Mouse (Mus musculus) ES-E14 (cell line): ENCODE results near the gene Hip1r. TPM values are rescaled to one million over a fixed set of nuclear protein-coding genes. Genes with fewer than 3 reads are reported as not detected.

ENCODE experiments used
- DNase-seq: peaks from one replicate; pipeline ENCODE4 v3.0.0-alpha.2; 2013; ENCODE audit warnings: low read depth, low spot score
- H3K27ac ChIP-seq: 2 replicates; pipeline ENCODE4 v1.5.1; 2012; ENCODE audit warnings: low read depth, mild to moderate bottlenecking, low read length, moderate library complexity, mixed read lengths; ENCODE audit not compliant: poor library complexity, insufficient read depth, severe bottlenecking
- H3K36me3 ChIP-seq: 2 replicates; pipeline ENCODE4 v1.6.1; 2012; ENCODE audit warnings: mild to moderate bottlenecking, low read length, moderate library complexity, mixed read lengths; ENCODE audit not compliant: control insufficient read depth, poor library complexity, insufficient read depth, severe bottlenecking
- H3K4me1 ChIP-seq, 2 experiments: fragments of 150-350 bp in 1 of 2; sonication (generic) in 1 of 2; 2 replicates each; pipeline ENCODE4 v1.6.1; 2012; ENCODE audit warnings: low read length in 2 of 2, mild to moderate bottlenecking in 1 of 2, mixed read lengths in 1 of 2; ENCODE audit not compliant: control insufficient read depth in 2 of 2, insufficient read depth in 2 of 2, poor library complexity in 1 of 2
- H3K4me3 ChIP-seq, 2 experiments: fragments of 150-350 bp in 1 of 2; sonication (generic) in 1 of 2; 2 replicates each; pipeline ENCODE4 v1.5.1; 2012; ENCODE audit warnings: low read length in 2 of 2, low read depth in 1 of 2, mild to moderate bottlenecking in 1 of 2, mixed read lengths in 1 of 2; ENCODE audit not compliant: insufficient read depth in 1 of 2, poor library complexity in 1 of 2, severe bottlenecking in 1 of 2
- H3K9ac ChIP-seq: 2 replicates; pipeline ENCODE4 v1.6.1; 2012; ENCODE audit warnings: low read depth, mild to moderate bottlenecking, low read length, mixed read lengths; ENCODE audit not compliant: poor library complexity, insufficient read depth, severe bottlenecking
- H3K9me3 ChIP-seq: fragments of 150-350 bp; sonication (generic); 2 replicates; pipeline ENCODE4 v1.6.1; 2012; ENCODE audit warnings: low read depth, mild to moderate bottlenecking, low read length; ENCODE audit not compliant: control insufficient read depth, insufficient read depth
- CHD2 ChIP-seq: IDR thresholded peaks from 2 replicates; pipeline ENCODE4 v1.6.1; 2014; ENCODE audit warnings: mild to moderate bottlenecking, low read depth, low read length, inconsistent platforms
- HCFC1 ChIP-seq: IDR thresholded peaks from 2 replicates; pipeline ENCODE4 v1.6.1; 2012; ENCODE audit warnings: low read length, inconsistent platforms, borderline replicate concordance; ENCODE audit not compliant: insufficient read depth
- MAFK ChIP-seq: IDR thresholded peaks from 2 replicates; pipeline ENCODE4 v1.6.1; 2014; ENCODE audit warnings: mild to moderate bottlenecking, low read depth, low read length, inconsistent platforms; ENCODE audit not compliant: insufficient read depth
- ZC3H11A ChIP-seq: IDR thresholded peaks from 2 replicates; pipeline ENCODE4 v1.6.1; 2012; ENCODE audit warnings: low read depth, mild to moderate bottlenecking, inconsistent platforms, low read length, borderline replicate concordance
- ZNF384 ChIP-seq: IDR thresholded peaks from 2 replicates; pipeline ENCODE4 v1.6.1; 2012; ENCODE audit warnings: low read depth, low read length, inconsistent platforms
- in situ Hi-C, 2 experiments: fragments of 600-800 bp; cut with MboI; formaldehyde crosslinking; loops; one replicate each; pipeline ENCODE4 v1.15.1; 2025; ENCODE audit warnings: low sequenced_read_pairs in 2 of 2, inconsistent platforms in 1 of 2; ENCODE audit not compliant: unreplicated experiment in 2 of 2
- total RNA-seq: library from RNA; depleted of rRNA; stranded (reverse); fragments of 300-350 nt; gene quantifications from 2 replicates; pipeline ENCODE4 v1.2.3, GENCODE M21; 2012

Gene Hip1r
- total RNA-seq, 1 experiment, result 9.7 TPM

DNA sequence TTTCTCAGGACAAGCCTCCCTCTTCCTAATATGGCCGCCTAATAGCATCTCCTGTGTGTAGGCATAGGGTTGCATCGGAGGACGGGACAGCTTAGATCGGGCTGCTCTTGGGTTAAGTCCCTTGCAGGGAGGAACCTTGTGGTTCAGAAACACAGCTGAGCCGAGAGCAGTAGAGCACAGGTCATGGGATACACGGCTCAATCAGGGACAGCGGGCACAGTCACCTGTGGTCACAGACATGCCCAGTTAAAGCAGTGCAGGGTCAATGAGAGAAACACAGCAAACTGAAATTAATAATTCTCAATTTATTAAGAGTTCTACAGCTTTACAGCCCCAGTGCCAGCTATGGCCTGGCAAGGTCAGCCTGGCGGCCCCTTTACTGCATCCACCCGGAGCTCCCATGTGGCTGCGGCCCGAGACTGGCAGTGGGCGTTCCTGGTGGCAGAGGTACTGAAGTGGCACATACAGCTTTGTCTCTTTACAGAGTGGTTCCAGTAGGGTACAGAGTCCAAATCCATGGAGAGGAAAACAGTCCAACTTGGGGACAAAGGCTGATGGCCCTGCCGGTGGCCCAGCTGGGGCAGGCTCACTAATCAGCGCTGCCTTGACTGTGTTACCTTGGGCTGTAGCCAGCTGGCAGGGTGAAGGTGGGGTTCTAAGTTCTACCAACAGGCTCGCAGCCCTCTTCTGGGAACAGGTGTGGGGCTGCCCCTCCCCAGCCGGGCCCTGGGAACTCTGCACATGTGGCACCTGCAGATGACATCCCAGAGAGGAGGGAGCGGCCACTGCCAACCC lies 31.1 kb downstream of the Hip1r start:
- in situ Hi-C loops, result loop anchor here in 1 of 2 experiments (5.0 kb wide), 1 partner anchor 78 kb away; no protein-coding TSS in a partner anchor
- Histone ChIP-seq H3K4me3 (no peak overlapping the region), H3K4me1 (peaks cover 0 to 10% of the 10 kb centered on the region in 2 experiments; a peak in 1 of 4 replicates), H3K9ac (no peak overlapping the region), H3K27ac (no peak overlapping the region), H3K36me3 (peaks cover 28% of the 10 kb centered on the region), H3K9me3 (no peaks in the 10 kb centered on the region)
- no peak for DNase-seq
- TF ChIP-seq ZNF384 (no peak), HCFC1 (no peak), CHD2 (no peak), ZC3H11A (no peak), MAFK (no peak)

DNA sequence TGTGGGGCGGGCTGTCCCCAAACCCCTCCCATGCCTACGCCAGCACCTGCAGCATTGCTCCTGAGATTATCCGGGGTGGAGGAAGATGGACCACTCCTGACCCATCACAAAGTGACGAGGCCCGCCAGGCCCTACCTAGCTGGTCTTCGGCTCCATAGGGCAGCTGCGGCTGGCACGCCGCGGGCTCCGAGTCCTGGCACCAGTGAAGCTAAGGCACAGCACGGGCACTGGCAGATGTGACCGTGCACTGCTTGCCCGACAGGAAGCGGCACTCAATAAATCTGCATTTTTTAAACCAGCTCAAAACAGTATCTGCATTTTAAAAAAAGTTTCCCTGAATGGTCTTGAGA lies 31.7 kb downstream of the Hip1r start:
- TF ChIP-seq MAFK (no peak), ZC3H11A (no peak), ZNF384 (no peak), HCFC1 (no peak), CHD2 (no peak)

DNA sequence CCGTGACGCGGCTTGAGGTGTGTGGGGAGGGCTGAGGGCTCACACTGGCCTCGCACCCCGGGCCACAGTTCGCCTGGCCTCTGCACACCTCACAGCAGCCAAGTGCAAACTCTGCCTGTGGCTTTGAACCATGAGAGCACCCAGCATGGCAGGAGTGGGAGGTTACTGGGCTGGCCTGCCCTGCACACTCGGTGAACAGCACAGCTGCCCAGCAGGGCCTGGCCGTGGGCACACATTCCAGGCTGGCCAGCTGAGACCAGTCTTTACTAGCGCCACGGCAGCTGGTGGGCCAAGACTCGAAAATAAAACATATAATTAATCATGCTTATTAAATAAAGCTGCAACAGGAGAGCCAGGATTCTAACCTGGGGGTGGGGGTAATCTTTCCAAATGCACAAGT lies 32.2 kb downstream of the Hip1r start:
- H3K9me3 ChIP-seq, result no peaks in the 10 kb centered on the region
- no peak for DNase-seq
- H3K27ac ChIP-seq, result no peak overlapping the region
- H3K4me1 ChIP-seq, result peaks cover 0 to 3% of the 10 kb centered on the region in 2 experiments; a peak in 1 of 4 replicates
- no peak overlapping the region for H3K4me3 ChIP-seq
- in situ Hi-C loops, result no loop called here
- H3K36me3 ChIP-seq, result peaks cover 28% of the 10 kb centered on the region
- TF ChIP-seq HCFC1 (no peak), MAFK (no peak), ZNF384 (no peak), CHD2 (no peak), ZC3H11A (no peak)
- H3K9ac ChIP-seq, result no peak overlapping the region

More for the DNA sequence above, 31.7 kb downstream of the Hip1r start:
- H3K27ac ChIP-seq, result no peak overlapping the region
- in situ Hi-C loops, result no loop called here
- no peak overlapping the region for H3K4me3 ChIP-seq
- H3K9ac ChIP-seq, result no peak overlapping the region
- H3K9me3 ChIP-seq, result no peaks in the 10 kb centered on the region
- peaks cover 33% of the 10 kb centered on the region for H3K36me3 ChIP-seq
- DNase-seq, result no peak
- peaks cover 0 to 7% of the 10 kb centered on the region in 2 experiments; a peak in 1 of 4 replicates for H3K4me1 ChIP-seq

DNA sequence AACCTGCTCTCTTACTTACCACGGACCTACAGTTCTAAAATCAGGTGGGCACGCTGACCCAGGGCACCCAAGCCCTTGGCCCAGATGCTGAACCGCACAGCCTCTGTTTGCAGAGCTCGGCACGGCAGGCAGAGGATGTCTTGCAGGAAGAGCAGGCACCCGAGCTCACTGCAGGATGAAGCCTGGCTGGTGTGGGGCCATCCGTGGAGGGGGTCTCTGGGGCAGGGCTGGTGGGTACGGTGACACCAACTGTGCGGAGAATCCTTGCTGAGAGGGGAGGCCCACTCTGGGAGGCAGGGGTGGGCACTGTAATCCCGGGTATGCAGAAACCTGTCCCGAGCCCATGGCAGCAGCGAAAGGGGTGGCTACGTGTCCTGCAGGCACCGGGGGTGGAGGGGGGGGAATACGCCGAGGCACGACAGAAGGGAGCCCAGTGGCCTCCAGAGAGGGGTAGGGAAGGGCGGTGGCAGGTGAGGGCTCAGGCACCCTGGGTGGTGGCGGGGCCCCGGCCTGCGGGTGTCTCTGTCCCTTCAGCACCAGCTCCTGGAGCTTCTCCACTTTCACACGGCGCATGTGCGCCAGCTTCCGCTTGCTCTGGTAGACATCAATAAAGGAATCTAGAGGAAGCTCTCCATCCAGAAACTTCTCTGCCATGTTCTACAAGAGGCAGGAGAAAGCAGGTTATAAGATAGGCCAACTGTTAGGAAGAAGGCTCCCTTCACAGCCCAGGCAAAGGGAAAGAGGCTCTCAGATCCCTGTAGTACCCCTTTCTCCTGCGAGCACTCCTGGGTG lies 32.9 kb downstream of the Hip1r start:
- TF ChIP-seq HCFC1 (no peak), CHD2 (no peak)
- DNase-seq, result no peak
- no peaks in the 10 kb centered on the region for H3K9me3 ChIP-seq
- peaks cover 27% of the 10 kb centered on the region for H3K36me3 ChIP-seq
- H3K4me1 ChIP-seq, result peaks cover 0 to 4% of the 10 kb centered on the region in 2 experiments; a peak in 1 of 4 replicates
- in situ Hi-C loops, result no loop called here
- H3K27ac ChIP-seq, result no peak overlapping the region
- no peak overlapping the region for H3K9ac ChIP-seq
- no peak overlapping the region for H3K4me3 ChIP-seq
